Mouse (Mus musculus) gastrocnemius, postnatal 14 days (tissue): ENCODE measurements at regions not wholly inside any gene's neighbourhood (a gene's known extent, or its start where the extent isn't known, plus 50 kb on each side); places are given as distances from the start of the nearest gene placed in this dataset.

Experiments
- DNase-seq: peaks from one replicate; pipeline ENCODE4 v3.0.0; 2021; ENCODE audit warnings: mixed read lengths
- intact Hi-C: fragments of 180-260 bp; cut with DNase I; formaldehyde crosslinking; loops from one replicate; pipeline ENCODE4 v1.15.1; 2025; ENCODE audit warnings: low total_unique reads

DNA sequence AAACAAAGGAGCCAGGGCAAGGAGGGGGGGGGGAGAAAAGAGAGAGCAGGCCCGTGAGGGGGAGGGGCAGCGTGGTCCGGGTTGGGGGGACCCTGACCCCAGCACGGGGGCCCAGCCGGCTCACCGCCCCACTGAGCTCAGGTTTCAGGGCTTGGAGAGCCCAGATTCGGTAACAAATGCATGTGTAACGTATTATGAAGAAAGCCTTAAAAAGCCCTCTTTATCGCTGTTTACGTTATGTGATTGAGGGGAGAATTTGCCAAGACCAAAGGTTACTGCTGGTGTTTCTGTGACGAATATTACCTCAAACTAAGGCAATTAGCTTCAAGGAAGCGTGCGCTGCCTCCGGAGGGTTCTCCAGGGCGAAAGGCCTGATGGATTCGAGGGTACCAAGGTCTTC is 54.2 kb downstream of the Barx1 start:
- intact Hi-C loops, result no loop called here
- no peak for DNase-seq

DNA sequence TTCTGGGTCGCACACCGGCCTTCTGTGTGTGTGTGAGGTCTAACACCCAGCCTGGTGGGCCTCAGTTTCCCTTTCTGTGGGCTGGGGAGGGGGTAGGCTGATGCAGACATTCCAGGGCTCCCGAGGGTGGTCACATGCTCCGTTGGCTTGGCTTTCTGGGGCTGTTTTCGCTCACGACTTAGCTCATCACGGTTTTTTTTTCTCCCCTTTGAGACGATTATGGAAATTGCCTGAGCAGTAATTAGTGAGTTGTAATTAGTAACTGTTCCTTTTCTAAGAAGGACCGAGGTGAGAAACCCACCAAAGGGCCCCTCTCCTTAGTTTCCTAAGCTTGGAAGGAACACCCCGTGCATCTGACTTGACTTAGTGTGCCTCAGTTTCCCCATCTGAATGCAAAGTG is 54.7 kb downstream of the Barx1 start:
- intact Hi-C loops, result no loop called here
- DNase-seq, result no peak

GRCm38 (mm10) chr13:48723676-48724075 is 60.9 kb downstream of the Barx1 start:
- DNase-seq, result no peak

DNA sequence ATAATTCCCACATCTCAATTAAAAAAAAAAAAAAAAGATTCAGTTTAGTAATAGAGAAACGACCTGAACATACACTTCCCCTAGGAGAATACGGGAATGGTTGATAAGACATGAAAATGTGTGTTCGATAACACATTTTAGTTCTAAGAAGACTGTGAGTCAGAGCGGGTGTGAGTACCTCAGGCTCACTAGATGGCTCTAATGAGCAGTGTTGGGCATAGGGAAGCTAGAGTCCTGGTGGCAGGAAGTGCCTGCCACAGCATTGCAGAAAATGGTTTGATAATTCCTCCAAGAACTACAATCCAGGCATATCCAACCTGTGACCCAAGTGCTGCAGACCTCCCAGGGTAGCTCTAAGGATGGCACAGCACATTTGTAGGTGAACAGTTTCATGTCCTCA is 63.6 kb downstream of the Barx1 start:
- no peak for DNase-seq
- intact Hi-C loops, result no loop called here

More at GRCm38 (mm10) chr13:48723676-48724075, 60.9 kb downstream of the Barx1 start:
- intact Hi-C loops, result no loop called here

DNA sequence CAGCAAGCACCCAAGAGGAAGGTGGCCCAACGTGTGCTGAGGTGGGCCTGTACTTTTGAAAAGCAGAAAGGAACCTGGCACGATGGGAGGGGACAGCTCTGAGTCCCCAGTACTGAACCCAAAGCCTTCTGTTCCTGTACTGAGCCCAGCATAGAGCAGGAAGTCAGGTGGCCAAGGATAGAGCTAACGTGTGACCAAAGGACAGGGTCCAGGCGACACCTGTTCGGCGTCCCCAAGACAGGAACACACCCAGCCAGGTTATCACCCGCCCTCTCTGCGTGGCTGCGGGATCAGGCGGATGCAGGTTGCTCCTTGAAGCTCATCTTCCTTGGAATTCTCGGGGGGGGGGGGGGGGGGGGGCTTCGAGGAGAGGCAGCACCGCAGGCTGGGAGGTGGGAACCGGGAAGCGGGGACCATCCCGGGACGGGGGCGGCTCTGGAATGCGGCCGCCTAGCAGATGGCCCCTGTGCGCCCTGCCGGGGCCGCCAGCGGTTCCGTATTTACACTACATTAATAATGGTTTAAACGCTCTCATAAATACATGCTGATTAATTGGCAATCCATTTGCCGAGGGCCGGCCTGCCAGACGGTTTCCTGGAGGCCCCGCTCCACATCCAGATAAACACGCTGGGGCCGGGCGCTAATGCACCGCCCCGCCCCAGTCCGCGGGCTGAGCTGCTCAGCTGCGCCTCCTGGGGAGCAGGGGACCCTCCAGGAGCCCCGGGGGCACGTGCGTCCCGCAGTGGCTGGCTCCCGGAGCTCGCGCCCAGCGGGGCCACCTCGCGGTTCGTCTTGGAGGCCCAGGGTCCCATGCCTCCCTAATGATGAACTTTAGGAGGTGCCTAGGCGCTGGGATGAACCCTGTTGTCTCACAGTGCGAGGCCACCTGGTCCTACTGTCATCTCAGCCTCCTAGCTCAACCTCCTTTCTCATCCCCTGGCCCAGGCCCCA is 68.5 kb downstream of the Barx1 start:
- intact Hi-C loops, result loop anchor here (5.0 kb wide), 1 partner anchor 79 kb away; no protein-coding TSS in a partner anchor
- peak; percentile 20 for DNase-seq

- DNase-seq, result peak; percentile 30
- intact Hi-C loops, result loop anchor here (5.0 kb wide), 1 partner anchor 80 kb away; no protein-coding TSS in a partner anchor
Observed at GRCm38 (mm10) chr13:48732168-48732841, 69.5 kb downstream of the Barx1 start.

GRCm38 (mm10) chr13:48734985-48735384 is 72.2 kb downstream of the Barx1 start:
- intact Hi-C loops, result loop anchor here (5.0 kb wide), 2 partner anchors 62 to 83 kb away; no protein-coding TSS in a partner anchor
- DNase-seq, result no peak

GRCm38 (mm10) chr13:48745566-48745965 is 82.8 kb downstream of the Barx1 start:
- no peak for DNase-seq
- intact Hi-C loops, result no loop called here

DNA sequence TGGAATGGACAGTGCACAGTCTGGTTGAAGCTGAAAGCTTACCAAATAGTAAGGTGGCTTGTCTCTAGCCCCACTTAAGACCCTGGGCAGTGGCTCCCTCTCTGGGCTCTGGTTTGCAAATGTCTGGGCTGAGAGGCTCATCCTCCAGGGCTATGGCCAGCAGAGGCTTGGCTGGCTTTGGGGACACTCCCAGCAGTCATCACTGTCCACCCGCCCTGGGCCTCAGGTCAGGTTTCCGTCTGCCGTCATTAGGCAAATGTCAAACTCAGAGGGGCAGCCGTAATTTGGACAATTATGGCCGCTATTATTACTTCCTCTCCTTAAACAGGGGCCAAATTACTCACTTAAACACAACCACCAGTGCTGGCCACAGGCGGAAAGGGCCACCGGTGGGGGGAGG is 83.5 kb downstream of the Barx1 start:
- DNase-seq, result peak; percentile 42
- intact Hi-C loops, result no loop called here
